8 mouse cellular contexts compared by ENCODE assay signal in genomic region chr6:137654776-137655175, GRCm38 (mm10). TPM values are rescaled to one million over a fixed set of nuclear protein-coding genes. Genes with fewer than 3 reads are reported as not detected.
DNase-seq lines count a peak whose midpoint lies in the region; ATAC-seq and TF ChIP-seq lines count a peak whose summit lies in the region.

TSS of gene Eps8 (minus strand) at chr6:137654876.

- H3K27ac ChIP-seq in left cerebral cortex, adult 2 months = no peak within 1 kb of the TSS
- H3K27ac ChIP-seq in embryonic facial prominence, embryonic 15.5 days (replicated peaks) = no peak within 1 kb of the TSS
- H3K27ac ChIP-seq in hindbrain, embryonic 14.5 days = no peak within 1 kb of the TSS
- H3K27ac ChIP-seq in midbrain, postnatal 0 days (ENCODE audit: low read depth, low read length) = no peak within 1 kb of the TSS

- no peak for DNase-seq in left cerebral cortex, adult 2 months (ENCODE audit: extremely low spot score in 1 of 2, low spot score in 2 of 2)
- DNase-seq in left cerebral cortex, adult 11 months (ENCODE audit: low spot score) = no peak
- DNase-seq in hindbrain, embryonic 14.5 days (ENCODE audit: low spot score) = no peak
- no peak for DNase-seq in midbrain, postnatal 0 days (ENCODE audit: low spot score)
- no peak for DNase-seq in liver
- no peak for DNase-seq in T-cell, adult 2 months (ENCODE audit: low spot score)
- DNase-seq in frontal cortex, postnatal 25 days (ENCODE audit: low spot score in 2 of 2) = no peak

- H3K27me3 ChIP-seq in embryonic facial prominence, embryonic 15.5 days = no peaks in the 10 kb centered on the region
- no peaks in the 10 kb centered on the region for H3K27me3 ChIP-seq in hindbrain, embryonic 14.5 days (ENCODE audit: control insufficient read depth, insufficient read depth, low read length)
- H3K27me3 ChIP-seq in midbrain, postnatal 0 days (ENCODE audit: insufficient read depth, low read length) = no peaks in the 10 kb centered on the region

- intact Hi-C loops in left cerebral cortex, adult 2 months (cut with DNase I) = no loop called here

- no peak for TF ChIP-seq CTCF in left cerebral cortex, adult 2 months (IDR thresholded peaks at IDR 0.05)
- no peak for TF ChIP-seq CTCF in midbrain, postnatal 0 days (IDR thresholded peaks at IDR 0.05)

- no peak within 1 kb of the TSS for H3K4me2 ChIP-seq in embryonic facial prominence, embryonic 15.5 days (replicated peaks)
- no peak within 1 kb of the TSS for H3K4me2 ChIP-seq in hindbrain, embryonic 14.5 days (replicated peaks)
- H3K4me2 ChIP-seq in midbrain, postnatal 0 days (ENCODE audit: low read depth, low read length, poor library complexity, severe bottlenecking) = no peak within 1 kb of the TSS

- WGBS in embryonic facial prominence, embryonic 15.5 days = 52% methylated on average over 2 of the region's 2 CpGs
- 90% methylated on average over 2 of the region's 2 CpGs for WGBS in hindbrain, embryonic 14.5 days
- 85% methylated on average over 2 of the region's 2 CpGs for WGBS in midbrain, postnatal 0 days

- no peaks in the 10 kb centered on the region for H3K36me3 ChIP-seq in embryonic facial prominence, embryonic 15.5 days
- no peaks in the 10 kb centered on the region for H3K36me3 ChIP-seq in hindbrain, embryonic 14.5 days (replicated peaks; ENCODE audit: control insufficient read depth, insufficient read depth)
- H3K36me3 ChIP-seq in midbrain, postnatal 0 days (ENCODE audit: insufficient read depth, low read length) = no peaks in the 10 kb centered on the region

- no peaks in the 10 kb centered on the region for H3K9me3 ChIP-seq in embryonic facial prominence, embryonic 15.5 days (replicated peaks)
- H3K9me3 ChIP-seq in hindbrain, embryonic 14.5 days (ENCODE audit: control insufficient read depth, low read length) = 0 out of 2 replicates have a peak, but pooled peaks cover 3% of the 10 kb centered on the region
- no peaks in the 10 kb centered on the region for H3K9me3 ChIP-seq in midbrain, postnatal 0 days (ENCODE audit: low read length)

- H3K9ac ChIP-seq in embryonic facial prominence, embryonic 15.5 days = no peak within 1 kb of the TSS
- no peak within 1 kb of the TSS for H3K9ac ChIP-seq in hindbrain, embryonic 14.5 days
- H3K9ac ChIP-seq in midbrain, postnatal 0 days (replicated peaks; ENCODE audit: low read length, poor library complexity, severe bottlenecking) = no peak within 1 kb of the TSS

- H3K4me3 ChIP-seq in left cerebral cortex, adult 2 months = no peak within 1 kb of the TSS
- no peak within 1 kb of the TSS for H3K4me3 ChIP-seq in embryonic facial prominence, embryonic 15.5 days (replicated peaks)
- H3K4me3 ChIP-seq in hindbrain, embryonic 14.5 days (replicated peaks; ENCODE audit: low read length) = no peak within 1 kb of the TSS
- H3K4me3 ChIP-seq in midbrain, postnatal 0 days (ENCODE audit: low read depth, low read length) = no peak within 1 kb of the TSS

- ATAC-seq in embryonic facial prominence, embryonic 15.5 days (ENCODE audit: insufficient number of reproducible peaks, low FRiP score, low TSS enrichment, low read depth) = no peak
- ATAC-seq in hindbrain, embryonic 14.5 days (ENCODE audit: low FRiP score) = no peak
- no peak for ATAC-seq in midbrain, postnatal 0 days (ENCODE audit: low FRiP score)

- no peaks in the 10 kb centered on the region for H3K4me1 ChIP-seq in embryonic facial prominence, embryonic 15.5 days
- no peaks in the 10 kb centered on the region for H3K4me1 ChIP-seq in hindbrain, embryonic 14.5 days (replicated peaks; ENCODE audit: control insufficient read depth, insufficient read depth, low read length)
- no peaks in the 10 kb centered on the region for H3K4me1 ChIP-seq in midbrain, postnatal 0 days (ENCODE audit: insufficient read depth, low read length)

RNA-seq across cellular contexts. Expression of gene Eps8, which starts in this region (rescaled TPM):
- total RNA-seq in left cerebral cortex, adult 2 months (2021) = 10 to 100 TPM; 31.6 to 35.3 TPM
- 30.9 and 31.8 TPM in 2 replicates for polyA plus RNA-seq in embryonic facial prominence, embryonic 15.5 days (2015; fragmentation: Nextera tagmentation; extraction: Ambion mirVana)
- polyA plus RNA-seq in hindbrain, embryonic 14.5 days (2014; fragmentation: Nextera tagmentation; extraction: Ambion mirVana) = 20.2 and 28.3 TPM in 2 replicates
- total RNA-seq in midbrain, postnatal 0 days (2014; rRNA removed) = 27.2 and 28.8 TPM in 2 replicates
- polyA plus RNA-seq in midbrain, postnatal 0 days (2015; fragmentation: Nextera tagmentation; extraction: Ambion mirVana) = 29.9 and 34.3 TPM in 2 replicates
